Mouse (Mus musculus) thymus, postnatal 14 days (tissue): ENCODE results near the gene Zbtb48.

ENCODE experiments used
- DNase-seq: peaks from one replicate; pipeline ENCODE4 v3.0.0; 2021

Zbtb48 gene

DNA sequence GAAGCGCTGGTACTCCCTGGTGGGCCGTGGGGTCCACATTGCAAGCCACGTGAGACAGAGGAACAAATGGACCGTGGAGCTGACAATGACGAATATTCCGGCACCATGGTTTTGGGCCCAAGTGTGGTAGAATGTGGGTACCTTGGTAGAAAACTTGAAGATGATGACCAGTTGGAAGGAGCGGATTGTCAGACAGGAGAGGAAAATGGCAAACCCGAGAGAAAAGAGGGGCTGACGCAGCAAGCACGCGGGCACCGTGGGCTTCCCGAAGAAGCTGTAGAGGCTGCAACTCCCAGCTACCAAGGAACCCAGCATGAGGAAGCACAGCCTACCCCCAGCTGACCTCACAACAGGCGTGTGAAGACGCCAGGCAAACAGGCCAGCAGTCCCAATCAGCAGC lies 985 bp upstream of the Zbtb48 start:
- no peak for DNase-seq

DNA sequence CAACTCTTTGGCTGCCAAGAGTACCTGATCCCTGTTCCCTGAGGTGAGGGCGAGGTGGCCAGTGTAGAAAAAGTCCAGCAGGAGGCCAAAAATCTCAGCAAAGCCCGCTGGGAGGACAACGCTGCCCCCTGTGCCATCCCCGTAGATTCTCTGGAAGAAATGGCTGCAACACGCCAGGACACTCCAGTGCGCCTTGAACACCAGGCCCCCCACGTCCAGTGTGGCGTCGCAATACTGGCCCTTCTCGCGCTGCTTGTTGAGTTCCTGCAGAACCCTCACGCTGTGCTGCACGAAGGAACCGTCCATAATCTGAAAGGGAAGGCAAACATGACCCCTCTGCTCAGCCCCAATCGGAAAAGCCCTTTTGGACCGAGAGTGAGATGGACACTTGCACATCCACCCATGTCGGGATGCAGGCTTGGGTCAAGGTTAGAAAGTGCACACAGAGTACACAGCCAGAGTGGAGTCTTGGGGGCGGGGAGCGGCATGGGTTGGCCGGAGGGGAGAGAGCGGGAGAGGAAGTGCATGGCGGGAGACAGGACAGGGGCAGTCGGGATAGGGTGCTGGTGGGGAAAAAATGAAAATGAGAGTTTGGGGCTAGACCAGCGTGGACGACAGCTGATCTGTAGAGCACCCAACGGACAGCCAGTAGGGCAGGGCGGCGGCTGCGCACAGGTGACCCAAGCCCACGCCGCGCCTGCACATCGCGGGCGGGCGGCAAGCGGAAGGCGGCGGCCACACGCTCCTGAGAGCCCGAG lies 541 bp downstream of the Zbtb48 start:
- DNase-seq: no peak

DNA sequence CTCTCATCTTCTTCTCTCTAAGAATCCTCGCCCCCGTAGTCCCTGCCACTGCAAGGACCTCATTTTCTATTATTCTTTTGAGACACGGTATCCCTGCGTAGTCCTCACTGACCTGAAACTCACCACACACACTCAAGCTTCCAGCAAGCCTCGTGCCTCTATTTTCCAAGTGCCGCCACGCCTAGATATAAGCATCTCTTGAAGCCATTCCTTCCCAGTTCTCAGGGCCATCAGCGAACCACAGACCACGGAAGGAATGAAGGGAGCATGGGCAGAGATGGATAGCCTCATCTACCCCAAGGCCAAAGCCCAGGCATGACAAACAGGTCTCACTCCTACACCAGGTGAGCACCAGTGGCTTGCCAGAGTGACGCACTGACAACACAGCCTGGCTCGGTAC lies 2.9 kb downstream of the Zbtb48 start:
- no peak for DNase-seq

DNA sequence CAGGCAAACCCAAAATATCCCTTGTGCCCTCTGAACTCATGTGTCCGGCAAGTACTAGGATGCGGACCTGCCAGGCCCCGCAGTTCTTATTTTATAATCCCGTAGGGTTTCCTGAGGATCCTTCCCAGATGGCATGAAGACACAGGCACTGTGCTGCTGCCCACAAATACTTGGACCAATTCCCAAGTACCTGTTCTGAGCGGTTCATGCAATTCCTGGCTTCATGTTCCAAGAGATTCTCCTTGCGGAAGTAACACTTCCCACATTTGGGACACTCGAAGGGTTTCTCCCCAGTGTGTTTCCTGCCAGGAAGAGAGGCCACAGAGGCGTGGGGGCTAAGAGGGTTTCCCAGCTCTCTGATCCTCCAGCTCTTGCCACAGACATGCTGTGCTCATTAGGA lies 5.0 kb downstream of the Zbtb48 start:
- DNase-seq: no peak

DNA sequence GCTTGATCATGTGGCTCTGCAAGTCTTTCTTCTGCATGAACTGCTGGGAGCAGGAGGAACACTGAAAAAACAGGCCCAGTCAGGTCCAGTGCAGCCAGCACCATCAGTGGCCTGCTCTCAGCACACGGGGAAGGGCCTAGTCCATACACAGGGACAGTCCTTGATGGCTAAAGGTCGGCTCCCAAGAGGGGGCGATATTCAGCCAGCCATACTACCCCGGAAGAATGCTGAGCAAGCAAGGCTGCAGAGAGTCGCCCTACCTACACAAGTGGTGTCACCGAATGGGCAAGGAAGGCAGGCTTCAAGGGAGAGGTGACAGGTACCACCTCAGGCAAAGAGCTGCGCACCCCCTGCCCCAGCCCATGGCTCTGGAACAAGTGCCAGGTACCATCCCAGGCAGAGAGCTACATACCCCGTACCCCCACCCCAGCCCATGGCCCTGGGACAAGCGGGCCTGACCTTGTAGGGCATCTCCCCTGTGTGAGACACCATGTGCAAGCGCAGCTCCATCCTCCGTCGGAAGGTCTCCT lies 5.8 kb downstream of the Zbtb48 start:
- DNase-seq: no peak

DNA sequence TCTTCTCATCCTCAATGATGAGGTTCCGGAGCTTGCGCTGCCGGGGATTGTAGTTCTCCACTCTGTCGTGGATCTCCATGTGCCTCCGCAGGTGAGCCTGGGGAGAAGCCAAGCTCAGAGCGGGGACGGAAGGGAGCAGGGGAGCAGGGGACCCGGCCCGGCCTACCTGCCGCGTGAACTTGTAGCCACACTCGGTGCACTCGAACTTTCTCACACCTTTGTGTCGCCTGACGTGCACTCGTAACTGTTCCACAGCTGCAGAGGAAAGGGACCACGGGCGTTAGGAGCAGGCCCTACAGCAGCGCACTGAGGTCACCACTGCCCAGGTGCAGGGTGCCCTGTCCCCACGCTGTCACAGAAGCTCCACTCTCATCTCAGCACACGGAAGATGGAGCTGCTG lies 7.4 kb downstream of the Zbtb48 start:
- no peak for DNase-seq

DNA sequence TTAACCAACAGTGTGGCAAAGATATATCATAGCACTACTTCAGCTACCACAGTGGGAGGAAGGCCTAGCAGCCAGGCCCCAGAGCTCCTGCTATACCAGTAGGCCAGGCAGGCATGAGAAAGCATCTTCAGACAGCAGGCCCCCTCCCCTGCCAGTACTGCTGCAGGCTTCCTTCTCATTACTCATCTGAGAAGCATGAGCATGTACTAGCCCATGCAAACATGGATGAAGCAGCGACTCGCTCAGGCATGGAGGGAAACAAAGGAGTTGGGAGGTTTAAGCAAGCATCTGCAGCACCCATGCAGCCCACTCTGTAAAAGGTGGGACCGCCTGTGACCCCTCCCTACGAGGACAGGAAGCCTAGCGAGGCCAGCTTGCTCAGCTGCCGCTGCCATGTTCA lies 8.4 kb downstream of the Zbtb48 start:
- no peak for DNase-seq

DNA sequence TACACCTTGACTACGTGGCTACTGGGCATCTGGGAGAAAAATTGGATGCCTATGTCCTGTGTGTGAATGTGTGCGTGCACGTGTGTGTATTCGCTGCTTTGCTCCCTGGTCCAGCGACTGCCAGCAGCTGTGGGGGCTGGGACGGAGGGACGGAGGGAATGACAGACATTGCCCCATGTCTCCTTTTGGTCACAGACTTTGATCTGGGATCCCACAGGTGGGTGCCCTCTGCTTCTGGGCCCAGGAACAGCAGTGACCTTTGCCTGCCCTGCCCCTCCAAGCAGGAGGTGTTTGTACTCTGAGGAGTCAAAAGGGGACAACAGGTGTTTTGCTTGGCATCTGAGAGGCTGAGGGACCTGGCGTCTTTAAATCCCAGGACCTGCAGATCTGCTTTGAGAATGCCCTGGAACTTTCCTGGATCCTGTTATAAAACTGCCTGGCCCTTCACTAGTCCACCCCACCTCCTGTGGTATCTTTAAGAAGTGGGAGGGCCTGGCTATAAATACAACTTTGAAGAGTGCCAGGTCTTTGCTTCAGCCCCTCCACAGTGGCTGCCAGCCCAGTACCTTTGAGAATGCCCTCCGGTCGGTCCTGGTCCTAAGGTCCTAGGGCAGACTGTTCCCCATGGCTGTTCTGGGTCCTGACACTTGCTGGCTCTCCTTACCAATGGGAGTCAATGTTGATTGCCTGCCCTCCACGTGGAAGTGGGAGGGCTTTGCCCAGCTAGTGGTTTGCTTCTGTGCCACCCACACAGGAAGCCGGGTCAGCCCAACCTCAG lies 14.2 kb downstream of the Zbtb48 start:
- DNase-seq: no peak

DNA sequence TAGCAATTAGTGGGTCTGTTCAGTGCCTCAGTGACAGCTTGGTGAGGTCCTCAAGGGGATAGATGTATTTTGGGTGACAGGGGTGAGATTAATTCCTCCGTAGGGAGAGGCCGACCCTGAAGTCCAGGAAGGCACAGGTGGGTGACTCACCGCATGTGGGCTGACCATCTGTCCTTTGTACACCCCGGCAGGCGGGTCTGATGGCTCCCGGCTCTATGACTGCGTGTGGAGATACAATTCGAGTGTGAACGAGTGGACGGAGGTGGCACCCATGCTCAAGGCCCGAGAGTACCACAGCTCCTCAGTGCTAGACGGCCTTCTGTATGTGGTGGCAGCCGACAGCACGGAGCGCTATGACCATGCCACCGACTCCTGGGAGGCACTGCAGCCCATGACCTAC lies 15.4 kb downstream of the Zbtb48 start:
- DNase-seq: no peak

DNA sequence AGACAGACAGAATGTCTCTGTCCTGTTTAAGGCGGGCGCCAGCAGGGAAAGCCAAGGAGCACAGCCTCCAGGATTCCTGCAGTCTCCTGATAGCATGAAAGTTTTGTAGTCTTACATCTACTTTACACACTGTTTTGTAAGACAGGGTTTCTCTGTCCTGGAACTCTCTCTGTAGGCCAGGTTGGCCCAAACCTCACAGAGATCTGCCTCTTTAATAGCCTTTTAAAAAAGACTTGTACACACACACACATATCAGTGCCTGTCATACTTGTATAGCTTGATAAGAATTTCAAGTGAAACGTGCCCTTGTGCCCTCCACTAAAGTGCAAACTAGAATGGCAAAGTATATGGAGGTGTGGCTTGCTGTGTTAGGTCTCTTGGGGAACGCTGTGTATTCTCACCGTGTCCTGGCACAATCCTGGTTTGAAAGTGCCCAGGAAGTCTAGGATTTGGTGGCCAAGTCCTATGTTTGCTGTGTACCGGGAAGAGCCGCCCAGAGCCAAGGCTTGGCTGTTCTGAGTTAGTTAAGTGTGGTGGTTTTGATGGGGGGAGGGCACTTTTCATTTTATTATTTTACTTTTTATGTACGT lies 16.2 kb downstream of the Zbtb48 start:
- DNase-seq: no peak

DNA sequence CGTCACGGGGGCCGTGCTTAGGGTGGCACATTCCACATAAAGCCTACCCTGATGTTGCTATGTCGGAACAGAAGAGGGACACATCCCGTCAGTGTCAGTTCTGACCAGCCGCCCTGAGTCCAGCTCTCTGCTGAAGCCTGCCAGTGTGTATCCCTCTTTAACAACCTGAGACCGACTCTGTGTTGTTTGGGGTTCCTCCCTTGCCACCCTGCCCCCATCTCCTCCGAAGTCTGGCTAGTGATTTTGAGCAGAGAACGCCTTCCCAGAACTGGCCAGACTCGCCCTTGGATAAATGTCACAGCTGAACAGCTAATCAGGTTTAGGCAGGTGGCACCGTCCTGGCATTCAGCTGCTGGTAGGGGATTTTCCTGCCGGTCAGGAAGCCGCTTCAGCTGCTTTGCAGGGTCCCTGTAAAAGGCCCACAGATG lies 16.8 kb downstream of the Zbtb48 start:
- no peak for DNase-seq

DNA sequence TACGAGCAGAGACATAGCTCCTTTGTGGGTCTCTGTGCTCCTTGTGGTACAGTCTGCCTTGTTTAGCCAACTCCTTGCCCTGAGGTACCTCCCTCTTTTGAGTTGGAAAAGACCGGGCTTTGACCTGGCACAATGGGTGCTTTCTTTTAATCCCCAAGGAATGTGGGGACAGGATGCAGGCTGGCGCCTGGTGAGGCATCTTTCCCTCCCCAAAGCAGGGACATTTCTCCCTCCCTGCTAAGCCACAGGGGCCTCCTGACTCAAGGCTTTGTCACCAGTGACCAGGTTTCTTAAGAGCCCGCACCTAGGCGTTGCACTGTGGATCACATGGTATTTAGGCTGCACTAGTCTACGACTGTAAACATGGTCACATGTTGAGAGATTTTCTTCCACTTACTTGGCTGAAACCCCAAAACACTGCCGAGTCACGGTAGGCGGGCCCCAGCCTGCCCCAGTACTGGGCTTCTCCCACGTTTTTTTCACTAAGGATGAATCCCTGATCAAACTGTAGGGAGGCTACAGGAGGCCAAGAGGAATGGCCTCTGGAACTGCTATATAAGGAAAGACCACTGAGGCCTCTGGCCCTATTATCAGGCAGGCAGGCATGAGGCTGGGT lies 17.3 kb downstream of the Zbtb48 start:
- DNase-seq: no peak

DNA sequence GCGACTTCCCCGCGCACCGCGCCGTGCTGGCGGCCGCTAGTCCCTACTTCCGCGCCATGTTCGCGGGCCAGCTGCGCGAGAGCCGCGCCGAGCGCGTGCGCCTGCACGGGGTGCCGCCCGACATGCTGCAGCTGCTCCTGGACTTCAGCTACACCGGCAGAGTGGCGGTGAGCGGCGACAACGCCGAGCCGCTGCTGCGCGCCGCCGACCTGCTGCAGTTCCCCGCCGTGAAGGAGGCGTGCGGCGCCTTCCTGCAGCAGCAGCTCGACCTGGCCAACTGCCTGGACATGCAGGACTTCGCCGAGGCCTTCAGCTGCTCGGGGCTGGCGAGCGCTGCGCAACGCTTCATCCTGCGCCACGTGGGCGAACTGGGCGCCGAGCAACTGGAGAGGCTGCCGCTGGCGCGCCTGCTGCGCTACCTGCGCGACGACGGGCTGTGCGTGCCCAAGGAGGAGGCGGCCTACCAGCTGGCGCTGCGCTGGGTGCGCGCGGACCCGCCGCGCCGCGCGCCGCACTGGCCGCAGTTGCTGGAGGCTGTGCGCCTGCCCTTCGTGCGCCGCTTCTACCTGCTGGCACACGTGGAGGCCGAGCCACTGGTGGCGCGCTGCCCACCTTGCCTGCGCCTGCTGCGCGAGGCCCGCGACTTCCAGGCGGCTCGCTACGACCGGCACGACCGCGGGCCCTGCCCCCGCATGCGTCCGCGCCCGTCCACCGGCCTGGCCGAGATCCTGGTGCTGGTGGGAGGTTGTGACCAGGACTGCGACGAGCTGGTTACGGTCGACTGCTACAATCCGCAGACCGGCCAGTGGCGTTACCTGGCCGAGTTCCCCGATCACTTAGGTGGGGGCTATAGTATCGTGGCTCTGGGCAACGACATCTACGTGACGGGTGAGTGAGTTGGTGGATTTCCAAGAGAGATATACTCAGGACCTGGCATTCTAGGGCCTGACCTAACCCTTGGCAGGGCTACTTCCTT lies 18.1 kb downstream of the Zbtb48 start:
- peak; percentile 66 for DNase-seq

DNA sequence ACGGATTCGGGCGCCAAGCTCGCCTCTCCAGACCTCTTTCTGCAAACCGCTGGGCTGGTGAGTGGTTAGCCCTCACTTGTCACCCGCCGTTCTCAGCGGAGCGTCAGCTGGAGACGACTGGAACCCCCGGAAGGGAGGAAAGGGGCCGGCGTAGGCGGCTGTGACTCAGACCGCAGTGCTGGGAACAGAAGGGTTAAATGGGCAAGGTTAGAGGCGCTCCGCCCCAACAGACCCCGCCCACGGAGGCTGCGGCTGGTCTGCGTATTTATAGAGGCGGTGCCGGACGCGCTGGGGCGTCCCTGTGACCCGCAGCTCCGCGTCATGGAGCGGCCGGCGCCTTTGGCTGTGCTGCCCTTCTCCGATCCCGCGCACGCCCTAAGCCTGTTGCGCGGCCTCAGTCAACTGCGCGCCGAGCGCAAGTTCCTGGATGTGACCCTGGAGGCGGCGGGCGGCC lies 18.8 kb downstream of the Zbtb48 start, which contains the start of gene Klhl21:
TSS of gene Klhl21 (plus strand) at position 182 of the 454 bp plus-strand sequence.
- DNase-seq: peak; percentile 91

DNA sequence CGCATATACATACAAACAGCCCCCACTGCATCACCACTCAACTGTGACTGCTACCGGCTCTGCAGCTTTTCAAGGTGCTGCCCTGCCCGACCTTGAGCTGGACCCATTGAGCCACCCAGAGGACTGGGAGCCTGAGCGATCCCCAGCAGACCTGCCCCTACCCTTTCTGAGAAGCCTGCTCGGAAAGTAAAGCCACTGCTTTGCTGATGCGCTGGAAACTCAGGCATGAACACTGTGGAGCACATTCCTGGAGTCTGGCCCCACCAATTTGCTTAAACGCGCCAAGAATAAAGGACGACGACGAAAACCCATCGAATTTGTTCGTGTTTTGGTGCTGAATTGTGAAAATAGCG lies 19.3 kb downstream of the Zbtb48 start:
- DNase-seq: peak; percentile 23

DNA sequence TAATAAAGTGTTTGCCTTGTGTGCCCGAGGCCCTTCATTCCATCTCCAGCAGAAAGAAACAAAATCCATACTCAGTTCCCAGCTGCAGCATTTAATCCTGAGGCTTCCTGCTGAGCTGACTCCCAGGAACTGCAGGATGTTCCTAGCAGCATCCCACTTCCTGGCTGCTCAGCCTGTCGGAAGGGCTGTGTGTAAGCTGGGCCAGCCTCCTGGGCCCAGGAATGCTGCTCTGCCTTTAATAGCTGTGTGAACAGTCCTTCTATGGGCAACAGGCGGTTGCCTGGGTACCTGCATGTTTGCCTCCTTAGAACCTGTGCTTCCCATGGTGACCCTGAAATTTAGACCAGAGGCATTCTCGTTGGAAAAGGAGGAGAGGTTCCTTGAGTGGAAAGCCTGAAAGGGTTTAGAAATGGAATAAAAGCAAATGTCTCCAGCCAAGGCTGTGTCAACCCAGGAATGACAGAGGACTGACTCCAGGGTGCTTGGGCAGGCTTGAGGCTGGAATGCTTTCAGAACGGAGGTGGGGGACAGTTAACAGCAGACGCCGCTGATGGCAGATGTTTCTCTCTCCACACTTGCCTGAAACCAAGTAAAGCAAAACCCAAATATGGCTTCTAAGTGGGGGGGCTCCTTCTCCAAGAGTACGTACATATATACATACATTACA lies 19.9 kb downstream of the Zbtb48 start:
- DNase-seq: no peak

DNA sequence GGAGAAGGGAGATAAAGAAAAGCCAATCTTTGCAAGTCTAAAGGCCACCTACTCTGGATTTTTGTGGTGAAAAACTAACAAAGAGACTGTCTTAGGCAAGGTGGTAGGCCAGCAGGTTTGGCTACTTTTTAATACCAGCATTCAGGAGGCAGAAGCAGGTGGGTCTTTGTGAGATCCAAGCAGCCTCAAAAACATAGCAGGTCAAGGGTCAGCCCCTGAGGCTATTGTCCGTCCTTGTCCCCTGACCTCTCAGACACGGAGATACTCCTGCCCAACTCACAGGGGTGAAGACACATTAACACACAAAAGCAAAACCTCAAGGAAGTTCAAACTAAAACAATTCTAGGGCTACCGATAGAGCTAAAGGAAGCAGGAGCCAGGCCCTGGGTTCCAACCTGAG lies 20.7 kb downstream of the Zbtb48 start:
- DNase-seq: no peak

DNA sequence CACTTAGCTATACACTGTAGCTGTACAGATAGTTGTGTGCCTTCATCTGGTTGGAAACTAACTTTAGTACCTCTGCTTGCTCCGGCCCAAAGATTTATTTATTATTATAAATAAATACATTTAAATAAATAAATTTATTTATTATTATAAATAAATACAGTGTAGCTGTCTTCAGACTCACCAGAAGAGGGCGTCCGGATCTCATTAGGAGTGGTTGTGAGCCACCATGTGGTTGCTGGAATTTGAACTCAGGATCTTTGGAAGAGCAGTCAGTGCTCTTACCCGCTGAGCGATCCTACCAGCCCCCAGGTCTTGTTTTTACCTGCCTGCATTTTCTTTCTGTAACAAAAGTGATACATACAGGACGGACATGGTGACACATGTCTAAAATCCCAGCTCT lies 21.3 kb downstream of the Zbtb48 start:
- DNase-seq: peak; percentile 30

DNA sequence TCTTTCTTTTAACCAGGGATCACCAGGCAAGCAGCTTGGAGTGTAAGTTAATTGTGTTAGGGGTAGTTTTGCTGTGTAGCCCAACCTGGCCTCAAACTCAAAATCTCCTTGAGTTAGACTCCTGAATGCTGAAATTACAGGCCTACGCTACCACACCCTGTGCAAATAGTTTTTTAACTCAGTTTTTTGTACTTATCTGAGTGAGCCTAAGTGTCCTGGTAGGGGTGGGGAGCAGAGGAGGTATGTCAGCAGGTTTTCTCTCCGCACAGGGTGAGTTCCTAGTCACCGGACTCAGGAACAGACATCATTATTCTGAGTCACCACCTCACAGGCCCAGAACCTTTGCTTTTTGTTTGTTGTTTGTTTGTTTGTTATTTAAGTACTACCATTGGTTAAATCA lies 25.4 kb downstream of the Zbtb48 start:
- no peak for DNase-seq

DNA sequence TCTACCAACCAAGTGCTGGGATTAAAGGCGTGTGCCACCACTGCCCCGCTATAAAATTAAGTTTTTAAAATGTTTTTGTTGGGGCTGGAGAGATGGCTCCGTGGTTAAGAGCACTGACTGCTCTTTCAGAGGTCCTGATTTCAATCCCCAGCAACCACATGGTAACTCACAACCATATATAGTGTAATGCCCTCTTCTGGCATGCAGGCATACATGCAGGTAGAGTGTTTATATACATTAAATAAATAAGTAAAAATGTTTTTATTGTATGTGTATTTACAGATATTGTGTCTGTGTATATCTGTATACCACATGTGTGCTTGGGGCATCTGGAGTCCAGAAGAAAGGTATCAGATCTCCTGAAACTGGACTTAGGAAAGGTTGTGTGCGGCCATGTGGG lies 26.1 kb downstream of the Zbtb48 start:
- DNase-seq: no peak

DNA sequence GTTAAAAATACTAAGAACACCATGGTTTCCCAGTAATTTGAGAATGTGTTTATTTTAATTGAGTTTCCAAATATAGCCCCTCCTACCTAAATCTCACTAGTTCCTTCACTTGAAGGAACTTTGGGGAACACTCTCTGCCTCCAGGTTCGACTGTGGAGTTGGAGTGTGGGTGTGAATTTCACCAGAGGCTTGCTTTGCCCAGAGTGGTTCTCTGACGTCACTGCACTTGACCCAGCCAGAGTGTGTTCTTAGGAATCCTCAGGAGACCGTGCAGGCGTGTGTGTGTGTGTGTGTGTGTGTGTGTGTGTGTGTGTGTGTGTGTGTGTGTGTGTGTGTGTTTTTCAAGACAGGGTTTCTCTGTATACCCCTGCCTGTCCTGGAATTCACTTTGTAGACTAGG lies 26.6 kb downstream of the Zbtb48 start:
- no peak for DNase-seq

DNA sequence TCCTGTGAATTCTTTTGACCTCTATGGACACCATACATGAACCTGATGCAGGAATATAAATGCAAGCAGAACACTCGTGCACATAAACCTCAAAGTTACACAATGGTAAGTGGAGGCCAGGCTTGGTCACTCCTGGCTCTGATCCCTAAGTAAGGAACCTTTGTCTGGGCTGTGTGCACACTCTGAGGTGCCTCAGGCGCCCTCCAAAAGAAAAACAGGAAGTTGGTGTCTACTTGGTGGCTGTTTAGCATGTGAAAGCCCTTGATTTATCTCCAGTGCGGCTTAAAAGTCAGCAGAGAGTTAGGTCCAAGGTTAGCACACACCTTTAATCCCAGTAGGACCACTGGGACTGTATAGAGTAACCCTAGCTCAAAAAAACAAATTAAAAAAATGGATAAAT lies 28.0 kb downstream of the Zbtb48 start:
- no peak for DNase-seq
